Mouse (Mus musculus) liver, embryonic 14.5 days (tissue): ENCODE measurements around the gene Catsperz.

Experiments
- CTCF ChIP-seq: IDR thresholded peaks from 2 replicates; pipeline ENCODE4 v1.5.1; 2016; ENCODE audit warnings: antibody characterized with exemption, low read depth, control low read depth
- EP300 ChIP-seq: IDR thresholded peaks from 2 replicates; pipeline ENCODE4 v1.6.1; 2016; ENCODE audit warnings: antibody characterized with exemption, low read depth

- TF ChIP-seq CTCF (peak; percentile 79), EP300 (no peak)
Observed at GRCm38 (mm10) chr19:6969665-6970381, 44.6 kb upstream of the Catsperz start.
